Mouse (Mus musculus) spleen, adult 2 months (tissue): ENCODE data around the gene Gm49336.

Experiments used
- CTCF ChIP-seq: fragments of 200-500 bp; IDR thresholded peaks from 2 replicates; pipeline ENCODE4 v1.5.1; 2011; ENCODE audit warnings: mild to moderate bottlenecking, inconsistent platforms; ENCODE audit not compliant: insufficient read depth, insufficient read length, insufficient replicate concordance; ENCODE audit errors: extremely low read depth
- POLR2A ChIP-seq: fragments of 200-500 bp; IDR thresholded peaks from 2 replicates; pipeline ENCODE4 v1.6.1; 2011; ENCODE audit warnings: low read depth, low read length, inconsistent platforms

DNA sequence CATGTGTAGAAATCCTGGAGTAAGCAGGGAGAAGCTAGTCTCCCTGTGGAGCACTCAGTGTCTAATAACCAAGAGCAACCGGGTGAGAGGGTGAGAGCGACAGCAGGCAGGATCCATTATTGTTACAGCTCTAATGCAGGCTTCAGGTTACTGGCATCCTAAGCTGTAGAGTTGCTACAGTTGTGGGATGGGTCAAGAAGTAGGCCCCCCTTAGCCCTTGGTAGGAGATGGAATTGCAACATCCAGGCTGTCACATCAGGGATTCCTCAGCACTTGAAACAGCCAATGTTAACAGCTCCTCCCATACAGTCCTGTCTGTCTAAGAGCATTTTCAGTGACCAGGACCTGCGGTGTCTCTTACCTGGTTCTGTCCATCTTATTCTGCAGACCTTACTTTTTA, 5.0 kb upstream of the Gm49336 start:
- TF ChIP-seq CTCF: no peak
- TF ChIP-seq POLR2A: no peak
